Mouse (Mus musculus): ENCODE results near the gene Manba. TPM values are rescaled to one million over a fixed set of nuclear protein-coding genes. Genes with fewer than 3 reads are reported as not detected.

The Manba gene
- polyA plus RNA-seq, 1 experiment: 21.7 TPM

- no peak overlapping the region for H3K27ac ChIP-seq (ENCODE audit: insufficient read depth, low read length)
- no peak for TF ChIP-seq CTCF (IDR thresholded peaks at IDR 0.05; ENCODE audit: borderline replicate concordance, insufficient read depth, low read length)
- TF ChIP-seq POLR2A (IDR thresholded peaks at IDR 0.05; ENCODE audit: low read depth, low read length): no peak
- H3K4me1 ChIP-seq (ENCODE audit: control insufficient read depth, insufficient read depth, low read length): no peaks in the 10 kb centered on the region
These were observed 69.8 kb downstream of the Manba start for GRCm38 (mm10) chr3:135555192-135555591.

GRCm38 (mm10) chr3:135556052-135556587 is 70.7 kb downstream of the Manba start:
- no peak overlapping the region for H3K27ac ChIP-seq (ENCODE audit: insufficient read depth, low read length)
- TF ChIP-seq CTCF (IDR thresholded peaks at IDR 0.05; ENCODE audit: borderline replicate concordance, insufficient read depth, low read length) (no peak), POLR2A (IDR thresholded peaks at IDR 0.05; ENCODE audit: low read depth, low read length) (no peak)
- H3K4me1 ChIP-seq (ENCODE audit: control insufficient read depth, insufficient read depth, low read length): no peaks in the 10 kb centered on the region
- no peak overlapping the region for H3K4me3 ChIP-seq (ENCODE audit: insufficient read depth, low read length)

More at GRCm38 (mm10) chr3:135555192-135555591, 69.8 kb downstream of the Manba start:
- H3K4me3 ChIP-seq (ENCODE audit: insufficient read depth, low read length): no peak overlapping the region

GRCm38 (mm10) chr3:135556851-135557662 is 71.6 kb downstream of the Manba start:
- Histone ChIP-seq H3K4me1 (ENCODE audit: control insufficient read depth, insufficient read depth, low read length) (no peaks in the 10 kb centered on the region), H3K27ac (ENCODE audit: insufficient read depth, low read length) (no peak overlapping the region)
- TF ChIP-seq CTCF (IDR thresholded peaks at IDR 0.05; ENCODE audit: borderline replicate concordance, insufficient read depth, low read length): no peak
- TF ChIP-seq POLR2A (IDR thresholded peaks at IDR 0.05; ENCODE audit: low read depth, low read length): no peak

GRCm38 (mm10) chr3:135562036-135562435 is 76.6 kb downstream of the Manba start:
- Histone ChIP-seq H3K4me3 (ENCODE audit: insufficient read depth, low read length) (no peak overlapping the region), H3K27ac (ENCODE audit: insufficient read depth, low read length) (no peak overlapping the region), H3K4me1 (ENCODE audit: control insufficient read depth, insufficient read depth, low read length) (no peaks in the 10 kb centered on the region)
- TF ChIP-seq POLR2A (IDR thresholded peaks at IDR 0.05; ENCODE audit: low read depth, low read length) (no peak), CTCF (IDR thresholded peaks at IDR 0.05; ENCODE audit: borderline replicate concordance, insufficient read depth, low read length) (no peak)

More at GRCm38 (mm10) chr3:135556851-135557662, 71.6 kb downstream of the Manba start:
- H3K4me3 ChIP-seq (ENCODE audit: insufficient read depth, low read length): no peak overlapping the region

GRCm38 (mm10) chr3:135563163-135563689 is 77.8 kb downstream of the Manba start:
- H3K27ac ChIP-seq (ENCODE audit: insufficient read depth, low read length): no peak overlapping the region
- no peak for TF ChIP-seq CTCF (IDR thresholded peaks at IDR 0.05; ENCODE audit: borderline replicate concordance, insufficient read depth, low read length)
- no peak for TF ChIP-seq POLR2A (IDR thresholded peaks at IDR 0.05; ENCODE audit: low read depth, low read length)
- H3K4me1 ChIP-seq (ENCODE audit: control insufficient read depth, insufficient read depth, low read length): no peaks in the 10 kb centered on the region
- no peak overlapping the region for H3K4me3 ChIP-seq (ENCODE audit: insufficient read depth, low read length)

GRCm38 (mm10) chr3:135564706-135565105 is 79.3 kb downstream of the Manba start:
- Histone ChIP-seq H3K4me1 (ENCODE audit: control insufficient read depth, insufficient read depth, low read length) (no peaks in the 10 kb centered on the region), H3K4me3 (ENCODE audit: insufficient read depth, low read length) (no peak overlapping the region), H3K27ac (ENCODE audit: insufficient read depth, low read length) (no peak overlapping the region)
- TF ChIP-seq POLR2A (IDR thresholded peaks at IDR 0.05; ENCODE audit: low read depth, low read length) (no peak), CTCF (IDR thresholded peaks at IDR 0.05; ENCODE audit: borderline replicate concordance, insufficient read depth, low read length) (no peak)

GRCm38 (mm10) chr3:135565306-135565705 is 79.9 kb downstream of the Manba start:
- H3K4me1 ChIP-seq (ENCODE audit: control insufficient read depth, insufficient read depth, low read length): no peaks in the 10 kb centered on the region
- no peak overlapping the region for H3K27ac ChIP-seq (ENCODE audit: insufficient read depth, low read length)
- TF ChIP-seq CTCF (IDR thresholded peaks at IDR 0.05; ENCODE audit: borderline replicate concordance, insufficient read depth, low read length) (no peak), POLR2A (IDR thresholded peaks at IDR 0.05; ENCODE audit: low read depth, low read length) (no peak)

GRCm38 (mm10) chr3:135567888-135568287 is 82.5 kb downstream of the Manba start:
- H3K27ac ChIP-seq (ENCODE audit: insufficient read depth, low read length): no peak overlapping the region
- no peaks in the 10 kb centered on the region for H3K4me1 ChIP-seq (ENCODE audit: control insufficient read depth, insufficient read depth, low read length)
- TF ChIP-seq POLR2A (IDR thresholded peaks at IDR 0.05; ENCODE audit: low read depth, low read length) (no peak), CTCF (IDR thresholded peaks at IDR 0.05; ENCODE audit: borderline replicate concordance, insufficient read depth, low read length) (no peak)
- H3K4me3 ChIP-seq (ENCODE audit: insufficient read depth, low read length): no peak overlapping the region

More at GRCm38 (mm10) chr3:135565306-135565705, 79.9 kb downstream of the Manba start:
- H3K4me3 ChIP-seq (ENCODE audit: insufficient read depth, low read length): no peak overlapping the region

GRCm38 (mm10) chr3:135568633-135569032 is 83.2 kb downstream of the Manba start:
- no peak overlapping the region for H3K4me3 ChIP-seq (ENCODE audit: insufficient read depth, low read length)
- H3K27ac ChIP-seq (ENCODE audit: insufficient read depth, low read length): no peak overlapping the region
- TF ChIP-seq POLR2A (IDR thresholded peaks at IDR 0.05; ENCODE audit: low read depth, low read length) (no peak), CTCF (IDR thresholded peaks at IDR 0.05; ENCODE audit: borderline replicate concordance, insufficient read depth, low read length) (no peak)
- no peaks in the 10 kb centered on the region for H3K4me1 ChIP-seq (ENCODE audit: control insufficient read depth, insufficient read depth, low read length)

- no peak for TF ChIP-seq CTCF (IDR thresholded peaks at IDR 0.05; ENCODE audit: borderline replicate concordance, insufficient read depth, low read length)
- no peak for TF ChIP-seq POLR2A (IDR thresholded peaks at IDR 0.05; ENCODE audit: low read depth, low read length)
- no peak overlapping the region for H3K27ac ChIP-seq (ENCODE audit: insufficient read depth, low read length)
- no peak overlapping the region for H3K4me3 ChIP-seq (ENCODE audit: insufficient read depth, low read length)
These were observed 86.1 kb downstream of the Manba start for GRCm38 (mm10) chr3:135571540-135571939.

More at GRCm38 (mm10) chr3:135571540-135571939, 86.1 kb downstream of the Manba start:
- no peaks in the 10 kb centered on the region for H3K4me1 ChIP-seq (ENCODE audit: control insufficient read depth, insufficient read depth, low read length)
